Mouse (Mus musculus) left cerebral cortex, adult 2 months (tissue): ENCODE data around the gene Sgip1. TPM values are rescaled to one million over a fixed set of nuclear protein-coding genes. Genes with fewer than 3 reads are reported as not detected.

ENCODE experiments used
- DNase-seq, 2 experiments: peaks; one replicate each; pipeline ENCODE4 v3.0.0; 2021 to 2022; ENCODE audit warnings: low spot score in 2 of 2, mixed read lengths in 1 of 2; ENCODE audit errors: extremely low spot score in 1 of 2
- H3K27ac ChIP-seq: fragments of 200-600 bp; 2 replicates; pipeline ENCODE4 v1.8.1; 2022
- H3K4me3 ChIP-seq: fragments of 200-600 bp; 2 replicates; pipeline ENCODE4 v1.8.1; 2022
- CTCF ChIP-seq: fragments of 200-600 bp; IDR thresholded peaks from 2 replicates; pipeline ENCODE4 v1.8.1; 2022; ENCODE audit warnings: antibody characterized with exemption, mild to moderate bottlenecking, moderate library complexity
- intact Hi-C: fragments of 180-260 bp; cut with DNase I; formaldehyde crosslinking; loops from one replicate; pipeline ENCODE4 v1.15.1; 2025
- total RNA-seq, 2 experiments: library from RNA; stranded (reverse); gene quantifications; 2 replicates each; pipeline ENCODE4 v1.2.3; 2021

Sgip1 gene
- total RNA-seq, 2 experiments from 2014 or later: 293 to 300 TPM

GRCm38 (mm10) chr4:102929491-102929890, 188.4 kb downstream of the Sgip1 start:
- no peak for TF ChIP-seq CTCF
- intact Hi-C loops: no loop called here
- DNase-seq: no peak
- Histone ChIP-seq H3K27ac (no peak overlapping the region), H3K4me3 (no peak overlapping the region)

- no peak overlapping the region for H3K4me3 ChIP-seq
- intact Hi-C loops: no loop called here
- no peak for DNase-seq
- no peak overlapping the region for H3K27ac ChIP-seq
- no peak for TF ChIP-seq CTCF
Measured at GRCm38 (mm10) chr4:102930679-102931078, 189.6 kb downstream of the Sgip1 start.

GRCm38 (mm10) chr4:102940266-102940665, 199.2 kb downstream of the Sgip1 start:
- Histone ChIP-seq H3K27ac (peak overlapping the region; percentile 71), H3K4me3 (no peak overlapping the region)
- intact Hi-C loops: no loop called here
- no peak for DNase-seq
- no peak for TF ChIP-seq CTCF

- TF ChIP-seq CTCF: no peak
- H3K4me3 ChIP-seq: no peak overlapping the region
- DNase-seq: peak in 1 of 2 experiments; percentile 29
- intact Hi-C loops: no loop called here
- H3K27ac ChIP-seq: peak overlapping the region; percentile 71; the same call in 1 of the 2 replicates
Measured at GRCm38 (mm10) chr4:102940738-102941137, 199.6 kb downstream of the Sgip1 start.

DNA sequence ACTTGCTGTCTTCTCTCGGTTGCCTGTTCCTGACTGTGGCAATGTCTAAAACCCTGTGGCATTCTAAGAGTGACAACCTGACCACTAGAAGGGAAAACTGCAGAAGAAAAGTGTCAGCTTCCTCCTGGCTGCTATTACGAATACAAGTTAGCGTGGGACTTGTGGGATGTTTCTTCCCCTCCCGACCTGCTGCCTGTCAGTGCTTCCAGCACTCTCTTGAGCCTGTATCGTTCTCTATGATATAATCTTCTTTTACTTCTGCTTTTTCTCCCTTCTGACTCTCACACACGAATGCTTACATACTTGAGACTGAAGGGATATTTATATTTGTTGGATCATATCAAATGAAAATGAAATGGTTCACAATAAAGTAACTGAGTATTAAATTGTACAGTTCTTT, 203.2 kb downstream of the Sgip1 start:
- intact Hi-C loops: no loop called here
- no peak for DNase-seq
- no peak overlapping the region for H3K4me3 ChIP-seq
- H3K27ac ChIP-seq: no peak overlapping the region
- no peak for TF ChIP-seq CTCF

DNA sequence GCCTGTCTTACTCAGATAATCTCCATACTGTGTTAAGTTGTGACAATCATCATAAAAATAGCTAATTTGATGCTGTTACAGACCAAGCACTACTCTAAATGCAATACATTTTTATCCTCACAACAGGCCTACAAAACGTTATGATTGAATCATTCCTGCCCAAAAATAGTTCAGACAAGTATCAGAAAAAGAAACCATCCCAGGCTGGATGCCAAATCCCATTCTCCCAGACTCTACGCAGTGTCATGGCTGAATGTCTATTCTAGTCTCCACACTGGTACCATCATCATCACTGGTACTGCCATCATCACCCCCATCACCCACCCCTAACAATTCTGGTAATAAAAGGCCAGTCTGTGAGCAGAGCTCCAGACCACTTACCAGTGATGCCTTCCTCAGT, 211.4 kb downstream of the Sgip1 start:
- Histone ChIP-seq H3K4me3 (no peak overlapping the region), H3K27ac (no peak overlapping the region)
- DNase-seq: no peak
- intact Hi-C loops: no loop called here
- no peak for TF ChIP-seq CTCF

- no peak for TF ChIP-seq CTCF
- intact Hi-C loops: no loop called here
- Histone ChIP-seq H3K4me3 (no peak overlapping the region), H3K27ac (no peak overlapping the region)
- DNase-seq: no peak
Measured at GRCm38 (mm10) chr4:102955294-102955956, 214.3 kb downstream of the Sgip1 start.

DNA sequence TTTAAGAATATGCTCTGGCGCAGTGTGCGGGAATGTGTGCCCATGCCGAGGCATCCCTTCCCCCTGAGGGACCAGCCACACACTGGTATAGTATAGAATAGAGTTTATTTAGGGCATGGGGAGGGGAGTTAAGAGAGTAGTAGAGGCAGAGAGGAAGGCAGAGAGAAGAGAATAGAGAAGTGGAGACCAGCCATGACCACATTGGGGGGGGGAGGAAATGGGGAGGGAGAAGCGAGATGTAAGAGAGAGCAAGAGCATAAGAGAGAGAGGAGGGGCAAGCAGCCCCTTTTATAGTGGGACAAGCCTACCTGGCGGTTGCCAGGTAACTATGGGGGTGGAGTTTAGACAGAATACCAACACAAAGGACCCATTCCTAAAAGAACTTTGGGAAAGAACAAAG, 218.3 kb downstream of the Sgip1 start:
- Histone ChIP-seq H3K27ac (no peak overlapping the region), H3K4me3 (no peak overlapping the region)
- no peak for DNase-seq
- intact Hi-C loops: no loop called here
- TF ChIP-seq CTCF: no peak

GRCm38 (mm10) chr4:102964174-102964573, 223.1 kb downstream of the Sgip1 start:
- DNase-seq: no peak
- intact Hi-C loops: no loop called here
- no peak for TF ChIP-seq CTCF
- Histone ChIP-seq H3K27ac (no peak overlapping the region), H3K4me3 (no peak overlapping the region)

DNA sequence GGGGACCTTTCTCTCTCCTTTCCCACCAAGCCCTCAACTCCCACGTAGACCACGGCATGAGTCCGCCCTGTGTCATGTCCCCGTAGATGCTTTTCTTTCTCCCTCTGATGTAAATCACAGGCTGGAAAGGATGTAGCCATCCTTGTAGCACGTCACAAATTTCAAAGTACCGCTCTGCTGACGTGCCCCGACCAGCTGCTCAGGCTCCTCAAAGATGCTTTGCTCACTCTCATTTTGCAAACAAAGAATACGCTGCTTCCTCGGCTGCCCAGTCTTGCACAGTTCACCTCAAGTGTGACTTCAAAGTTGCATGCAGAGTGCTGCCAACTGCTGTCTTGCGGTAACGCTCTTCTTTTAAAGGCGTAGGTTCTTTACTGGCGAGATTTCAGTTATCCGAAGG, 226.7 kb downstream of the Sgip1 start:
- intact Hi-C loops: no loop called here
- TF ChIP-seq CTCF: no peak
- no peak for DNase-seq
- H3K4me3 ChIP-seq: no peak overlapping the region
- no peak overlapping the region for H3K27ac ChIP-seq

GRCm38 (mm10) chr4:102969599-102969998, 228.5 kb downstream of the Sgip1 start:
- Histone ChIP-seq H3K27ac (no peak overlapping the region), H3K4me3 (no peak overlapping the region)
- DNase-seq: no peak
- no peak for TF ChIP-seq CTCF
- intact Hi-C loops: no loop called here

- Histone ChIP-seq H3K4me3 (no peak overlapping the region), H3K27ac (no peak overlapping the region)
- intact Hi-C loops: no loop called here
- no peak for DNase-seq
- TF ChIP-seq CTCF: no peak
Measured at GRCm38 (mm10) chr4:102971159-102971558, 230.1 kb downstream of the Sgip1 start.

DNA sequence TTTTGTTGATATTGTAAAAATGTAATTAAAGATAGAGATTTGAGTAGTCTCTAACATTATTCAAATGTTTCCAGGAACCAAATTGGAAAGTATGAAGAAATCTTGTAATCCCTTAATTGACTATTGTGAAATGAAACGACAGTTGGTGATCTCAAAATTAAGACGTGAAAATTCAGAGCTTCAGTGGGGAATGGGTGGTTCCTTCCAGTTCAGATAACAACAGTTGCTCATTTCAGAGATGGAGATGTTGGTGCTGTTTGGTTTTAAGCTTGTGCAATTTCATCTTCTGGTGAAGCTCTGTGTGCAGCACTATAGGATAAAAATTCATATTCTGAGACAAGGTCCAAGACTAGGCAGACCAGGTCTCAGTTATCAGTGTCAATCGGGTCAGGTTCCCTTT, 231.0 kb downstream of the Sgip1 start:
- no peak for TF ChIP-seq CTCF
- intact Hi-C loops: no loop called here
- no peak overlapping the region for H3K4me3 ChIP-seq
- DNase-seq: no peak
- H3K27ac ChIP-seq: no peak overlapping the region
